Mouse (Mus musculus) mouse embryonic stem cell (cell line): ENCODE results near the gene Ubr4.

ENCODE experiments used
- in situ Hi-C, 2 experiments: fragments of 300-500 bp; cut with MboI; formaldehyde crosslinking; loops; 1 replicate in 1 of 2; 3 replicates in 1 of 2; pipeline ENCODE4 v1.14.3; 2019 to 2020; ENCODE audit warnings: low sequenced_read_pairs in 2 of 2, low pct_unique_long_range_greater_than_20kb in 1 of 2, mixed read lengths in 1 of 2; ENCODE audit not compliant: unreplicated experiment in 1 of 2

Gene Ubr4

GRCm38 (mm10) chr4:139403214-139403613, 50.8 kb downstream of the Ubr4 start:
- in situ Hi-C loops: no loop called here

GRCm38 (mm10) chr4:139411351-139411750, 58.9 kb downstream of the Ubr4 start:
- in situ Hi-C loops: loop anchor here in 1 of 2 experiments (5.0 kb wide), 1 partner anchor 41 kb away; no protein-coding TSS in a partner anchor

- in situ Hi-C loops: no loop called here
Observed at GRCm38 (mm10) chr4:139417868-139418267, 65.5 kb downstream of the Ubr4 start.

GRCm38 (mm10) chr4:139421621-139422020, 69.2 kb downstream of the Ubr4 start:
- in situ Hi-C loops: no loop called here

- in situ Hi-C loops: no loop called here
Observed at GRCm38 (mm10) chr4:139422409-139422808, 70.0 kb downstream of the Ubr4 start.

GRCm38 (mm10) chr4:139423270-139423669, 70.9 kb downstream of the Ubr4 start:
- in situ Hi-C loops: no loop called here

- in situ Hi-C loops: no loop called here
Observed at GRCm38 (mm10) chr4:139430176-139430575, 77.8 kb downstream of the Ubr4 start.

- in situ Hi-C loops: no loop called here
Observed at GRCm38 (mm10) chr4:139430891-139431290, 78.5 kb downstream of the Ubr4 start.

GRCm38 (mm10) chr4:139432966-139433765, 80.8 kb downstream of the Ubr4 start:
- in situ Hi-C loops: no loop called here

- in situ Hi-C loops: no loop called here
Observed at GRCm38 (mm10) chr4:139441244-139441643, 88.8 kb downstream of the Ubr4 start.

- in situ Hi-C loops: no loop called here
Observed at GRCm38 (mm10) chr4:139441806-139442205, 89.4 kb downstream of the Ubr4 start.

- in situ Hi-C loops: no loop called here
Observed at GRCm38 (mm10) chr4:139442391-139443355, 90.3 kb downstream of the Ubr4 start.

- in situ Hi-C loops: no loop called here
Observed at GRCm38 (mm10) chr4:139444315-139444714, 91.9 kb downstream of the Ubr4 start.

GRCm38 (mm10) chr4:139446176-139446575, 93.8 kb downstream of the Ubr4 start:
- in situ Hi-C loops: no loop called here

GRCm38 (mm10) chr4:139446731-139447675, 94.6 kb downstream of the Ubr4 start:
- in situ Hi-C loops: no loop called here

- in situ Hi-C loops: loop anchor here in 1 of 2 experiments (5.0 kb wide), 1 partner anchor 41 kb away; no protein-coding TSS in a partner anchor
Observed at GRCm38 (mm10) chr4:139452944-139453700, 100.7 kb downstream of the Ubr4 start.

GRCm38 (mm10) chr4:139454339-139454738, 101.9 kb downstream of the Ubr4 start:
- in situ Hi-C loops: loop anchor here in 1 of 2 experiments (5.0 kb wide), 1 partner anchor 42 kb away; no protein-coding TSS in a partner anchor
